ENCODE assay signal across 9 mouse cellular contexts in genomic region chr7:68102456-68103177, GRCm38 (mm10).
DNase-seq lines count a peak whose midpoint lies in the region; ATAC-seq and TF ChIP-seq lines count a peak whose summit lies in the region.
"Had no signal": no experiment of that assay in that cellular context is flagged by ENCODE, and none has a peak within 500 bp of the region (broad histone marks: within the 10 kb centered on the region; RNA-seq: fewer than 3 reads in every experiment).

No protein-coding gene starts in this region.

- intact Hi-C loops in heart, postnatal 14 days (cut with DNase I): no loop called here

- no peak for TF ChIP-seq POLR2A in kidney, adult 2 months (IDR thresholded peaks at IDR 0.05; ENCODE audit: low read depth, low read length)
- no peak for TF ChIP-seq POLR2A in thymus, adult 2 months (IDR thresholded peaks at IDR 0.05; ENCODE audit: control insufficient read depth, extremely low read depth, insufficient read depth, low read length, poor library complexity)

- H3K4me2 ChIP-seq in kidney, embryonic 14.5 days (replicated peaks; ENCODE audit: low read depth, low read length): no peak overlapping the region
- 0 out of 2 replicates have a peak overlapping the region, but pooled peaks have one; percentile 12 for H3K4me2 ChIP-seq in limb, embryonic 13.5 days (replicated peaks)
- H3K4me2 ChIP-seq: heart, embryonic 15.5 days had no signal

- no peak overlapping the region for H3K4me3 ChIP-seq in kidney, adult 2 months (ENCODE audit: insufficient read depth, low read depth, low read length)
- no peak overlapping the region for H3K4me3 ChIP-seq in kidney, embryonic 14.5 days (ENCODE audit: low read length)
- no peak overlapping the region for H3K4me3 ChIP-seq in limb, embryonic 13.5 days
- no peak overlapping the region for H3K4me3 ChIP-seq in thymus, adult 2 months (ENCODE audit: control insufficient read depth, insufficient read depth, low read length)
- H3K4me3 ChIP-seq: heart, embryonic 15.5 days had no signal

- peak; percentile 70 for DNase-seq in kidney, adult 2 months
- peak; percentile 81 for DNase-seq in adrenal gland, postnatal 14 days
- peak; percentile 55 to 67 for DNase-seq in heart, postnatal 14 days
- peak; percentile 31 for DNase-seq in thymus, adult 2 months
- DNase-seq in yolk sac, embryonic 10.5 days (ENCODE audit: low spot score): no peak

- H3K36me3 ChIP-seq in kidney, adult 2 months (ENCODE audit: control insufficient read depth, insufficient read depth, low read length): no peaks in the 10 kb centered on the region
- H3K36me3 ChIP-seq in kidney, embryonic 14.5 days (ENCODE audit: control insufficient read depth, insufficient read depth, low read length): no peaks in the 10 kb centered on the region
- H3K36me3 ChIP-seq in limb, embryonic 13.5 days: no peaks in the 10 kb centered on the region; the same call in 1 of the 2 replicates
- H3K36me3 ChIP-seq in thymus, adult 2 months (ENCODE audit: control insufficient read depth, insufficient read depth, low read length): no peaks in the 10 kb centered on the region
- H3K36me3 ChIP-seq: heart, embryonic 15.5 days had no signal

- TF ChIP-seq CTCF in kidney, adult 2 months (conservative IDR thresholded peaks at IDR 0.05; ENCODE audit: insufficient read depth, insufficient read length, low read depth, low read length): no peak
- TF ChIP-seq CTCF in thymus, adult 2 months (IDR thresholded peaks at IDR 0.05; ENCODE audit: borderline replicate concordance, control insufficient read depth, extremely low read depth, insufficient read depth, low read length, poor library complexity): no peak

- H3K4me1 ChIP-seq in kidney, adult 2 months (ENCODE audit: control insufficient read depth, insufficient read depth, low read length): peaks cover 27% of the 10 kb centered on the region
- peaks cover 9% of the 10 kb centered on the region for H3K4me1 ChIP-seq in kidney, embryonic 14.5 days (ENCODE audit: control insufficient read depth, insufficient read depth, low read length)
- H3K4me1 ChIP-seq in limb, embryonic 13.5 days: peaks cover 46% of the 10 kb centered on the region
- H3K4me1 ChIP-seq in thymus, adult 2 months (replicated peaks; ENCODE audit: control insufficient read depth, insufficient read depth, low read length): peaks cover 15% of the 10 kb centered on the region

- no peaks in the 10 kb centered on the region for H3K27me3 ChIP-seq in kidney, adult 2 months (replicated peaks; ENCODE audit: control insufficient read depth, insufficient read depth, low read length)
- no peaks in the 10 kb centered on the region for H3K27me3 ChIP-seq in kidney, embryonic 14.5 days (ENCODE audit: control insufficient read depth, insufficient read depth, low read length)
- no peaks in the 10 kb centered on the region for H3K27me3 ChIP-seq in limb, embryonic 13.5 days
- no peaks in the 10 kb centered on the region for H3K27me3 ChIP-seq in thymus, adult 2 months (ENCODE audit: control insufficient read depth, insufficient read depth, low read length)
- H3K27me3 ChIP-seq: heart, embryonic 15.5 days had no signal

- ATAC-seq in kidney, embryonic 14.5 days (ENCODE audit: low FRiP score, low TSS enrichment): no peak
- ATAC-seq in CD4-positive, CD25-positive, alpha-beta regulatory T cell, adult 4 months: peak; percentile 81
- ATAC-seq in limb, embryonic 13.5 days (ENCODE audit: low FRiP score, low read depth): no peak; the same call in 1 of the 2 replicates

- 46% methylated on average over 15 of the region's 15 CpGs for WGBS in kidney, adult 2 months
- 70% methylated on average over 15 of the region's 15 CpGs for WGBS in kidney, embryonic 14.5 days
- WGBS in limb, embryonic 13.5 days: 38% methylated on average over 15 of the region's 15 CpGs
- 40% methylated on average over 15 of the region's 15 CpGs for WGBS in thymus, adult 2 months

- no peak overlapping the region for H3K9ac ChIP-seq in kidney, embryonic 14.5 days (ENCODE audit: low read depth, low read length)
- H3K9ac ChIP-seq in limb, embryonic 13.5 days: no peak overlapping the region
- H3K9ac ChIP-seq: heart, embryonic 15.5 days had no signal

- no peak overlapping the region for H3K27ac ChIP-seq in kidney, adult 2 months (ENCODE audit: insufficient read depth, low read depth, low read length)
- H3K27ac ChIP-seq in kidney, embryonic 14.5 days (ENCODE audit: low read depth, low read length): no peak overlapping the region
- H3K27ac ChIP-seq in limb, embryonic 13.5 days: 0 out of 2 replicates have a peak overlapping the region, but pooled peaks have one; percentile 23
- no peak overlapping the region for H3K27ac ChIP-seq in thymus, adult 2 months (ENCODE audit: control insufficient read depth, insufficient read depth, low read length)
- H3K27ac ChIP-seq: heart, embryonic 15.5 days had no signal

- H3K9me3 ChIP-seq in kidney, embryonic 14.5 days (ENCODE audit: control insufficient read depth, low read length): no peaks in the 10 kb centered on the region
- H3K9me3 ChIP-seq in limb, embryonic 13.5 days: no peaks in the 10 kb centered on the region
- H3K9me3 ChIP-seq: heart, embryonic 15.5 days had no signal
